Mouse (Mus musculus) limb, embryonic 12.5 days (tissue): ENCODE measurements around the gene Zfp981. TPM values are rescaled to one million over a fixed set of nuclear protein-coding genes. Genes with fewer than 3 reads are reported as not detected.
"Not testable (repeated sequence)": the region's sequence is repeated elsewhere in the genome, so short reads cannot be mapped to it uniquely, and the experiment has no call there.

Experiments
- ATAC-seq: fragments of 200-750 bp; cut with Nextera tagmentation; 2 replicates; pipeline ENCODE4 v1.8.0; 2017; ENCODE audit warnings: low read depth, moderate TSS enrichment; ENCODE audit not compliant: insufficient number of reproducible peaks, insufficient read depth, low FRiP score, low TSS enrichment
- H3K27ac ChIP-seq: fragments of 300-500 bp; sonication (generic); 2 replicates; pipeline ENCODE4 v1.5.1; 2016; ENCODE audit warnings: mild to moderate bottlenecking, moderate library complexity
- H3K27me3 ChIP-seq: fragments of 300-500 bp; sonication (generic); 2 replicates; pipeline ENCODE4 v1.6.1; 2016; ENCODE audit warnings: mild to moderate bottlenecking, moderate library complexity
- H3K36me3 ChIP-seq: fragments of 300-500 bp; sonication (generic); 2 replicates; pipeline ENCODE4 v1.6.1; 2016; ENCODE audit warnings: mild to moderate bottlenecking, moderate library complexity
- H3K4me1 ChIP-seq: fragments of 300-500 bp; sonication (generic); replicated peaks from 2 replicates; pipeline ENCODE4 v1.6.1; 2016
- H3K4me2 ChIP-seq: fragments of 300-500 bp; sonication (generic); 2 replicates; pipeline ENCODE4 v1.6.1; 2016; ENCODE audit warnings: mild to moderate bottlenecking, moderate library complexity
- H3K4me3 ChIP-seq: fragments of 300-500 bp; sonication (generic); replicated peaks from 2 replicates; pipeline ENCODE4 v1.5.1; 2016; ENCODE audit warnings: mild to moderate bottlenecking
- H3K9ac ChIP-seq: fragments of 300-500 bp; sonication (generic); replicated peaks from 2 replicates; pipeline ENCODE4 v1.6.1; 2016; ENCODE audit warnings: mild to moderate bottlenecking, moderate library complexity
- H3K9me3 ChIP-seq: fragments of 300-500 bp; sonication (generic); 2 replicates; pipeline ENCODE4 v1.6.1; 2016; ENCODE audit warnings: mild to moderate bottlenecking, moderate library complexity
- WGBS: fragments of 180-500 bp; shearing (Covaris S2); methylation state at CpG from one replicate; pipeline ENCODE4 v1.1.7; 2016; 5-methylcytosine and 5-hydroxymethylcytosine counted together
- polyA plus RNA-seq: library from polyadenylated mRNA; unstranded; fragments of >200 nt; fragmentation: Nextera tagmentation; extraction: Ambion mirVana; gene quantifications from 2 replicates; pipeline ENCODE4 v1.2.1, GENCODE M21; 2016

The Zfp981 gene
- polyA plus RNA-seq, 1 experiment from 2014 or later, result 0.06 TPM

DNA sequence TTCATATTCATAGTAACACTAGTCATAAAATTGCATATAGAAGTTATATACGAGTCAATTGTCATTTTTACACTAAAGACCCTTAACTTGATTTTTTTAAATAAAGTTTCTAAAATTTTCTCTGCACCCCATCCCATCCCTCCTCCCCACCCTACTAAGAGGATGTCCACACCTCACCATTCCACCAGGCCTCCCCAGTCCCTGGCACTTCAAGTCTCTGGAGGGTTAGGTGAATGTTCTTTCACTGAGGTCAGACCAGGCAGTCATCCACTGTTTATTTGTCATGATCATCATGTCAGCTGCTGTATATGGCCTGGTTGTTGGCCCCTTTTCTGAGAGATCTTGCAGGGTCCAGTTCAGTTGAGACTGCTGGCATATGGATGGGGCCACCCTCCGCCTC, 18.9 kb downstream of the Zfp981 start:
- Histone ChIP-seq H3K36me3 (no peaks in the 10 kb centered on the region), H3K9me3 (peaks cover 84% of the 10 kb centered on the region), H3K27me3 (no peaks in the 10 kb centered on the region), H3K27ac (no peak overlapping the region), H3K4me2 (no peak overlapping the region), H3K4me3 (no peak overlapping the region), H3K4me1 (no peaks in the 10 kb centered on the region), H3K9ac (no peak overlapping the region)
- no peak for ATAC-seq
- 87% methylated on average over 2 of the region's 2 CpGs for WGBS

GRCm38 (mm10) chr4:146534574-146534973, 32.7 kb downstream of the Zfp981 start:
- no peak overlapping the region for H3K9ac ChIP-seq
- no peaks in the 10 kb centered on the region for H3K4me1 ChIP-seq
- H3K9me3 ChIP-seq, result peaks cover 57% of the 10 kb centered on the region
- H3K27me3 ChIP-seq, result no peaks in the 10 kb centered on the region
- no peak overlapping the region for H3K4me2 ChIP-seq
- WGBS, result 88% methylated on average over 4 of the region's 4 CpGs
- no peak for ATAC-seq
- H3K4me3 ChIP-seq, result no peak overlapping the region
- no peaks in the 10 kb centered on the region for H3K36me3 ChIP-seq
- no peak overlapping the region for H3K27ac ChIP-seq

- peak; percentile 26; the same call in 1 of the 2 replicates for ATAC-seq
- Histone ChIP-seq H3K4me3 (no peak overlapping the region), H3K27ac (no peak overlapping the region), H3K36me3 (no peaks in the 10 kb centered on the region), H3K4me2 (no peak overlapping the region), H3K27me3 (no peaks in the 10 kb centered on the region), H3K9me3 (peaks cover 55% of the 10 kb centered on the region), H3K4me1 (no peaks in the 10 kb centered on the region), H3K9ac (no peak overlapping the region)
Observed at GRCm38 (mm10) chr4:146535883-146536282, 34.1 kb downstream of the Zfp981 start.

GRCm38 (mm10) chr4:146579905-146580873, 78.4 kb downstream of the Zfp981 start:
- peak overlapping the region; percentile 35; the same call in 1 of the 2 replicates for H3K4me2 ChIP-seq
- WGBS, result 0% methylated on average over 14 of the region's 111 CpGs
- H3K27ac ChIP-seq, result not testable (repeated sequence)

More at GRCm38 (mm10) chr4:146579905-146580873, 78.4 kb downstream of the Zfp981 start:
- peak overlapping the region; percentile 24; the same call in 1 of the 2 replicates for H3K4me3 ChIP-seq
- not testable (repeated sequence) for H3K36me3 ChIP-seq, H3K9me3 ChIP-seq, H3K27me3 ChIP-seq, H3K4me1 ChIP-seq, H3K9ac ChIP-seq
- peak; percentile 87 for ATAC-seq

Other genes starting within 250 kb of the Zfp981 start
- gene Zfp992, start 53.0 kb upstream of the Zfp981 start, polyA plus RNA-seq, result 4.3 and 4.9 TPM in 2 replicates
- 3.0 and 3.9 TPM in 2 replicates for gene Zfp993, start 108.9 kb downstream of the Zfp981 start, polyA plus RNA-seq